Mouse (Mus musculus) ES-Bruce4 (cell line): ENCODE results near the gene Hs3st3a1.

Experiments used
- EP300 ChIP-seq: IDR thresholded peaks from 2 replicates; pipeline ENCODE4 v1.6.1; 2011; ENCODE audit warnings: low read depth, low read length; ENCODE audit not compliant: insufficient read depth
- POLR2A ChIP-seq: IDR thresholded peaks from one replicate; pipeline ENCODE4 v1.8.1; 2011; ENCODE audit warnings: low read length; ENCODE audit not compliant: insufficient read depth

GRCm38 (mm10) chr11:64500536-64501112 lies 65.5 kb downstream of the Hs3st3a1 start:
- TF ChIP-seq POLR2A (no peak), EP300 (no peak)
